Mouse (Mus musculus) embryonic fibroblast, embryonic 13.5 days (primary cell): ENCODE data around the gene Atp2a2. TPM values are rescaled to one million over a fixed set of nuclear protein-coding genes. Genes with fewer than 3 reads are reported as not detected.

Experiments used
- H3K27ac ChIP-seq: 2 replicates; pipeline ENCODE4 v1.5.1; 2012; ENCODE audit warnings: low read length, control low read depth, inconsistent platforms; ENCODE audit not compliant: insufficient read depth
- H3K4me1 ChIP-seq: 2 replicates; pipeline ENCODE4 v1.6.1; 2011; ENCODE audit warnings: low read length; ENCODE audit not compliant: control insufficient read depth, insufficient read depth
- H3K4me3 ChIP-seq: 2 replicates; pipeline ENCODE4 v1.5.1; 2011; ENCODE audit warnings: mild to moderate bottlenecking, control low read depth, low read length; ENCODE audit not compliant: insufficient read depth
- CTCF ChIP-seq: IDR thresholded peaks from 2 replicates; pipeline ENCODE4 v1.5.1; 2011; ENCODE audit warnings: mild to moderate bottlenecking, control low read depth, low read length, moderate library complexity, borderline replicate concordance; ENCODE audit not compliant: insufficient read depth
- POLR2A ChIP-seq: IDR thresholded peaks from 2 replicates; pipeline ENCODE4 v1.6.1; 2011; ENCODE audit warnings: low read depth, mild to moderate bottlenecking, control low read depth, low read length, moderate library complexity
- polyA plus RNA-seq: library from polyadenylated mRNA; stranded (reverse); fragments of >200 nt; gene quantifications from 2 replicates; pipeline ENCODE4 v1.2.4, GENCODE M21; 2011; ENCODE audit warnings: low read depth; ENCODE audit not compliant: missing spikeins, insufficient read length

Gene Atp2a2
- polyA plus RNA-seq, 1 experiment, result 176 TPM

- H3K4me3 ChIP-seq, result no peak overlapping the region
- TF ChIP-seq CTCF (no peak), POLR2A (no peak)
These were observed 19.2 kb downstream of the Atp2a2 start for GRCm38 (mm10) chr5:122482733-122483391.

GRCm38 (mm10) chr5:122481844-122482243, 20.2 kb downstream of the Atp2a2 start:
- no peak for TF ChIP-seq POLR2A
- no peak for TF ChIP-seq CTCF
- no peak overlapping the region for H3K4me3 ChIP-seq
- peaks cover 6% of the 10 kb centered on the region for H3K4me1 ChIP-seq
- peak overlapping the region; percentile 0; the same call in 1 of the 2 replicates for H3K27ac ChIP-seq

More at GRCm38 (mm10) chr5:122482733-122483391, 19.2 kb downstream of the Atp2a2 start:
- Histone ChIP-seq H3K4me1 (peaks cover 6% of the 10 kb centered on the region), H3K27ac (peak overlapping the region; percentile 31; the same call in 1 of the 2 replicates)

DNA sequence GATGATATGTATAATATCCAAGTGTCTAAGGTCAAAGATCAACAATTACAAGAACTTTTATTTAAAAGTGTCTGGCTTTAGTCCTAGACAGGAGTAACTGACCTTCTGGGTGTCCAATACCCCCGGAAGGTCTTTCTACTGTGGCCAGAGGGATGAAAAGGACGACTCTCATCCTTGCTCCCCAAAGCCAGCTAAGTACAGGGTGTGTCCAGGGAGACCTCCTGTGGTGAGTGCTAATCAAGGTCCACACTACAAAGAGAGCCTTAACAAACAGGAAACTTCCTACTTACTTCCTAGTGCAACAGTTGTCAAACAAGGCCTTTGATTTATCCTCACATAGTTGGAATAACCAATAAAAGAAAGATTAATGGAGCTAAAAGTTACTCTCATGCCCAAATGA, 22.9 kb downstream of the Atp2a2 start:
- TF ChIP-seq POLR2A, result no peak
- no peak for TF ChIP-seq CTCF
- H3K4me1 ChIP-seq, result peaks cover 6% of the 10 kb centered on the region

DNA sequence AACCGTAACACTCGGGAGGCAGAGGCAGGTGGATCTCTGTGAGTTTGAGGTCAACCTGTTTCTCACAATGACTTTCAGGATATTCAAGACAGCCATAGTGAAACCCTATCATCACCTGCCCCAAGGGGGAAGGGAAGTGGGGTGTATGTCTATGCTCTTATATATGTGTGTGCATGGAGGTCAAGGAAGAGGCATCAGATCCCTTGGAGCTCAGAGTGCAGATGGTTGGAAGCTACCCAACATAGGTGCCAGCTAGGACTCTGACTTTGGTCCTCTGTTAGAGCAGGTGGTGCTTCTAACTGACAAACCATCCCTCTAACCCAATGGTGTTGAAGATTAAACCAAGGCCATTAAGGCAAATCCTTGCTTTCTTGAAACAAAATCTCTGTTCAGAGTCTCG, 24.5 kb downstream of the Atp2a2 start:
- TF ChIP-seq CTCF (no peak), POLR2A (no peak)
- H3K4me3 ChIP-seq, result no peak overlapping the region
- H3K4me1 ChIP-seq, result peaks cover 2% of the 10 kb centered on the region; the same call in 1 of the 2 replicates
- no peak overlapping the region for H3K27ac ChIP-seq

More for the DNA sequence above, 22.9 kb downstream of the Atp2a2 start:
- no peak overlapping the region for H3K27ac ChIP-seq
- no peak overlapping the region for H3K4me3 ChIP-seq

GRCm38 (mm10) chr5:122476078-122476477, 25.9 kb downstream of the Atp2a2 start:
- no peak for TF ChIP-seq POLR2A
- TF ChIP-seq CTCF, result no peak
- Histone ChIP-seq H3K4me1 (no peaks in the 10 kb centered on the region), H3K27ac (no peak overlapping the region), H3K4me3 (no peak overlapping the region)

DNA sequence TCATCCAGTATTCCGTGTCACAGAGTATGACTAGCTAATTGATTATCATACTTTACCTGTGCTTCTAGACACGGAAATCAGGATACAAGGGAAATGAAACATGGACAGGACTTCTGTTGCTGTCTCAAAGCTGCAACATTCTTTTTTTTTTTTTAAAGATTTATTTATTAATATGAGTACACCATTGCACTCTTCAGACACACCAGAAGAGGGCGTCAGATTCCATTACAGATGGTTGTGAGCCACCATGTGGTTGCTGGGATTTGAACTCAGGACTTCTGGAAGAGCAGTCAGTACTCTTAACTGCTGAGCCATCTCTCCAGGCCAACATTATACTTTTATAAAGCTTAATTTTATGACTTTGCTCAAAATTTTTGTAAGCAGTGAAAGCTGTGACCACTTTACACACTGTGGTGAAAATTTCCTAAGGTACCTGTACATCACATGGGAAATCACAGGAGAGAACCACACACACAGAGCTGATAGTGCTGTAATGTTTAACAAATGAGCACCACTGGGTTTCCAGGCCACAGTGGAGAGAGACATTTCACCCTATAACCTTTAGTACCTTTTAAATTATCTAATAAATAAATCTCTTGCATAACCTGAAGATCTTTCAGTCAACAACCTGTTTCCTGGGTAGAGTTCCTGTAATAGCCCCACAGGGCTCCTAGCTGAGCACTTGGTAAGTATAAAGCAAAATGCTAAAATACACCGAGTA, 27.2 kb downstream of the Atp2a2 start:
- Histone ChIP-seq H3K27ac (no peak overlapping the region), H3K4me1 (no peaks in the 10 kb centered on the region), H3K4me3 (no peak overlapping the region)
- no peak for TF ChIP-seq POLR2A
- TF ChIP-seq CTCF, result no peak

DNA sequence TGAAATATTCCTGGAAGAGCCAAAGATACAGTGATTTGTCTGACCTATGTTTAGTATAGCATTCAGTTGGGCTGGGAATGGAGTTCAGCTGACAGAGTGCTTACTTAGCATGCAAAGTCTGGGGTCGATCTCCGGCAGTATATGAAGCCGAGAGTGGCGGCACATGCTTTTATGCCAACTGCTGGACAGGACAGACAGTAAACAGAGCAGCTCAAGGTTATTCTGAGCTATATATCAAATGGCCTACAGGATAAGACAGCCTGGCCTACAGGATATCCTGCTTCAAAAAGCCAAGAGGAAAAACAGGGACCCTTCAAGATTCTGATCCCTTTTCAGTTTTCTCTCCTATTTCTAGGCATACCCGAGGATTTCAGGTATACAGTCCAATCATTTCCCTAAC, 30.4 kb downstream of the Atp2a2 start:
- Histone ChIP-seq H3K4me1 (no peaks in the 10 kb centered on the region), H3K4me3 (no peak overlapping the region), H3K27ac (no peak overlapping the region)
- TF ChIP-seq CTCF (no peak), POLR2A (no peak)

- H3K27ac ChIP-seq, result no peak overlapping the region
- TF ChIP-seq POLR2A, result no peak
- no peak for TF ChIP-seq CTCF
- no peaks in the 10 kb centered on the region for H3K4me1 ChIP-seq
- H3K4me3 ChIP-seq, result no peak overlapping the region
These were observed 40.6 kb downstream of the Atp2a2 start for GRCm38 (mm10) chr5:122461431-122461830.

DNA sequence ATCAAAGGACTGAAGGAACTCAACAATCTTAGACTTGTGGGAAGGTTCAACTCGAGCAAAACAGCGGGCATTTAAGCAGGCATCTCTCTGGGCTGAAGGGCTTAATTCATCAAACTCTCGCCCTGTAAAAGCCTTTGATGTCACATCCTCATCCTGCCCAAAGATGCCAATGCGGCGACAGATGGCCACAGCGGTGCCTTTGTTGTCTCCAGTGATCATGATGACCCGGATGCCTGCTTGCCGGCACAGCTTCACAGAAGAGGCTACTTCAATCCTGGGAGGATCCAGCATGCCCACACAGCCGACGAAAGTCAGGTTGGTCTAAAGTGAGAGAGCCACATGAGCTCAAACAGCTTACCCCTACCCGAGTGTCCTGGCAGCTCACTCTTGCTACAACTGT, 41.4 kb downstream of the Atp2a2 start:
- H3K27ac ChIP-seq, result no peak overlapping the region
- H3K4me3 ChIP-seq, result no peak overlapping the region
- TF ChIP-seq POLR2A, result no peak
- TF ChIP-seq CTCF, result no peak

DNA sequence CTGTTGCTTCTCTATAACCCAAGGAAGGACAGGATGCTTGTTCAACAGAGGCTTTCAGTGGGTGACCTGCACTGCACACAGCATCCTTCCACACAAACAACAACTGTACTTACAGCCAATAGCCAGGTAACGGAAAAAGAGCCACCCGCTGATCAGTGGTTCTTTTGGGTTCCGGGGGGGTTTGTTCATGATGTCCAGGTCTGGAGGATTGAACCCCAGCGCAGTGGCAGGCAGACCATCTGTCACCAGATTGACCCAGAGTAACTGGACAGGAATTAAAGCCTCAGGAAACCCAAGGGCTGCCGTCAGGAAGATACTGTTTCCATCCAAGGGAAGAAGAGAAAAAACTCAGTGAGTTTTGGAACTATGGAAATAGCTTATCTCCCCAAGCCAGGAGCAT, 42.7 kb downstream of the Atp2a2 start:
- TF ChIP-seq CTCF (no peak), POLR2A (no peak)
- no peaks in the 10 kb centered on the region for H3K4me1 ChIP-seq
- H3K27ac ChIP-seq, result no peak overlapping the region
- no peak overlapping the region for H3K4me3 ChIP-seq

More for the DNA sequence above, 41.4 kb downstream of the Atp2a2 start:
- H3K4me1 ChIP-seq, result no peaks in the 10 kb centered on the region
